Mouse (Mus musculus): ENCODE measurements around the gene Hist2h3c2. TPM values are rescaled to one million over a fixed set of nuclear protein-coding genes. Genes with fewer than 3 reads are reported as not detected.
"Not testable (repeated sequence)": the region's sequence is repeated elsewhere in the genome, so short reads cannot be mapped to it uniquely, and the experiment has no call there.

The Hist2h3c2 gene
- polyA plus RNA-seq, 1 experiment = 16.5 TPM

DNA sequence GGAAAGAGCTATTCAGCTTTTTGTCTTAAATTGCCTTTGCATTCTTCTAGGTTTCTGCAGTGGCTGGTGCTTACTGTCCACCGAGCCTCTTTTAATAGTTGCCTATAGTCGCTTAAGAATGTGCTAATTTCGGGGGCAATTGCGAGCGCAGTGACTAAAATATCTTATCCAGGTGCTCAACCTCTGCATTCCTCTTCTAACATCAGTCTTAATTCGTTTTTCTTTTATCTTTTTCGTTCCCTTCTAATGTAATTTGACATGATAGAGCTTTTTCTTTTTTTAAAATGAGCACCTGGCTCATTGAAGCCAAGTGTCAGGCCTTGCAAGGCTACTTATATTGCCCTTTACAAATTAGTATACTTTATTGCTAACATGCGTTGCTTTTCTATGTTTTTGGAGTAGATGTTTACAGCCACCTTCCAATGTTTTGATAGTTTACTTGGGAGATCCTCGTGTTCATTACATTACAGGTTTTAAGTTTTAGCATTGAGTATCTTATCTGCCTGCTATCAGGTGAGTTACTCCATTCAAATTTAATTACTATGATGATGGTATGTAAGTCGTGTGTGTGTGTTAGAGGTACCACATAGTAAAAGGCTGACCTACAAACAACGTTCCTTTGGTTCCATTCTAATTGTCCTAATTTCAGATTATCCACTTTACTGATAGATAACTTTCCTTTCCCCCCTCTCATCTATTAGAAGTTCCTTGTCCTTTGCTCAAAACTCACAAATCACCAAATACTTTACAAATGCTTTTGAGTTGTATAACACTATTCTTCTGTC, 8.6 kb upstream of the Hist2h3c2 start:
- peak overlapping the region; percentile 48; the same call in 1 of the 2 replicates for H3K27ac ChIP-seq (ENCODE audit: insufficient read depth, low read length)
- H3K4me3 ChIP-seq (ENCODE audit: insufficient read depth, low read length) = peak overlapping the region; percentile 67
- TF ChIP-seq POLR2A (IDR thresholded peaks at IDR 0.05; ENCODE audit: low read depth, low read length) (peak; percentile 57), CTCF (IDR thresholded peaks at IDR 0.05; ENCODE audit: borderline replicate concordance, insufficient read depth, low read length) (no peak)
- H3K4me1 ChIP-seq (ENCODE audit: control insufficient read depth, insufficient read depth, low read length) = peaks cover 4% of the 10 kb centered on the region; the same call in 1 of the 2 replicates

GRCm38 (mm10) chr3:96246427-96246856, 7.5 kb upstream of the Hist2h3c2 start, which contains the start of gene Hist2h3c1:
Hist2h3c1 (plus strand) TSS chr3:96246685.
- Histone ChIP-seq H3K4me3 (ENCODE audit: insufficient read depth, low read length) (peak within 1 kb of the TSS; percentile 67), H3K27ac (ENCODE audit: insufficient read depth, low read length) (peak within 1 kb of the TSS; percentile 81)
- not testable (repeated sequence) for H3K4me1 ChIP-seq (ENCODE audit: control insufficient read depth, insufficient read depth, low read length)

- H3K27ac ChIP-seq (ENCODE audit: insufficient read depth, low read length) = peak overlapping the region; percentile 81
- TF ChIP-seq POLR2A (IDR thresholded peaks at IDR 0.05; ENCODE audit: low read depth, low read length) = peak; percentile 55
- H3K4me3 ChIP-seq (ENCODE audit: insufficient read depth, low read length) = peak overlapping the region; percentile 32; the same call in 1 of the 2 replicates
- H3K4me1 ChIP-seq (ENCODE audit: control insufficient read depth, insufficient read depth, low read length) = not testable (repeated sequence)
Observed at GRCm38 (mm10) chr3:96246018-96246417, 7.1 kb upstream of the Hist2h3c2 start.

DNA sequence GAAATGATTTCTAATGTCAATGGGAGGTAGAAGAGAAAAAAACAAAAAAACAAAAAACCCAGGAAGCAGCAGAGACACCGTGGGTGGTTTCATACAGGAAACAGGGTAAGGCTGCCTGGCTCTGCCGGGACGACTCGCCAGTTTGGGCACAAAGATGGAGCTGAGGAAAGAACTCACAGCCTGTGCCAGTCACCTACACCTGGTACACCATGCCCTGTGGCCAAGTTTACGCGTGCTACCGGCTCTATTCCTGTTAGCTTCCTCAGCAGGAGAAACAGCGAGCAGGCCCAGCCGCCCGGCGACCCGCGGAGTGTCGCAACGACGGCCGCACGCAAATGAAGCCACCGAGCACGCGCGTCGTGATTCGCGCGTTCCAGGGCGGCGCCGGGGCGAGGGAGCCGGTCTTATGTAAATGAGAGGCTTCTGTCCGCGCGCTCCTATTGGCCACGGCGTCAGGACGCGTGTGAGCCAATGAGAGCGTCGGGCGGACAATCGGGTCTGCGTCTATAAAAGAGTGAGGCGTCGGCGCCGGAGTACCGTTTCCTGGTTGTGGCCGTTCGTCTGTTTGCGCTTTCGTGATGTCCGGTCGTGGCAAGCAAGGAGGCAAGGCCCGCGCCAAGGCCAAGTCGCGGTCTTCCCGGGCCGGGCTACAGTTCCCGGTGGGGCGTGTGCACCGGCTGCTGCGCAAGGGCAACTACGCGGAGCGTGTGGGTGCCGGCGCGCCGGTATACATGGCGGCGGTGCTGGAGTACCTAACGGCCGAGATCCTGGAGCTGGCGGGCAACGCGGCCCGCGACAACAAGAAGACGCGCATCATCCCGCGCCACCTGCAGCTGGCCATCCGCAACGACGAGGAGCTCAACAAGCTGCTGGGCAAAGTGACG, 6.3 kb upstream of the Hist2h3c2 start, which contains the start of gene Hist2h2aa1:
Gene Hist2h2aa1, plus strand, starts transcription at position 495 of the 884 bp plus-strand sequence.
- not testable (repeated sequence) for H3K4me1 ChIP-seq (ENCODE audit: control insufficient read depth, insufficient read depth, low read length)

GRCm38 (mm10) chr3:96243921-96244572, 5.1 kb upstream of the Hist2h3c2 start:
- no peak overlapping the region for H3K4me3 ChIP-seq (ENCODE audit: insufficient read depth, low read length)
- no peak for TF ChIP-seq CTCF (IDR thresholded peaks at IDR 0.05; ENCODE audit: borderline replicate concordance, insufficient read depth, low read length)
- no peak; the same call in 1 of the 2 replicates for TF ChIP-seq POLR2A (IDR thresholded peaks at IDR 0.05; ENCODE audit: low read depth, low read length)

More for the DNA sequence above, 6.3 kb upstream of the Hist2h3c2 start, which contains the start of gene Hist2h2aa1:
- TF ChIP-seq POLR2A (IDR thresholded peaks at IDR 0.05; ENCODE audit: low read depth, low read length) = peak; percentile 65
- H3K4me3 ChIP-seq (ENCODE audit: insufficient read depth, low read length) = peak within 1 kb of the TSS; percentile 49
- H3K27ac ChIP-seq (ENCODE audit: insufficient read depth, low read length) = peak within 1 kb of the TSS; percentile 93

GRCm38 (mm10) chr3:96240799-96241197, 1.9 kb upstream of the Hist2h3c2 start:
- no peak for TF ChIP-seq POLR2A (IDR thresholded peaks at IDR 0.05; ENCODE audit: low read depth, low read length)
- no peak for TF ChIP-seq CTCF (IDR thresholded peaks at IDR 0.05; ENCODE audit: borderline replicate concordance, insufficient read depth, low read length)
- Histone ChIP-seq H3K27ac (ENCODE audit: insufficient read depth, low read length) (peak overlapping the region; percentile 80), H3K4me1 (ENCODE audit: control insufficient read depth, insufficient read depth, low read length) (peaks cover 8% of the 10 kb centered on the region), H3K4me3 (ENCODE audit: insufficient read depth, low read length) (no peak overlapping the region)

More at GRCm38 (mm10) chr3:96243921-96244572, 5.1 kb upstream of the Hist2h3c2 start:
- peaks cover 4% of the 10 kb centered on the region; the same call in 1 of the 2 replicates for H3K4me1 ChIP-seq (ENCODE audit: control insufficient read depth, insufficient read depth, low read length)
- peak overlapping the region; percentile 93; the same call in 1 of the 2 replicates for H3K27ac ChIP-seq (ENCODE audit: insufficient read depth, low read length)

DNA sequence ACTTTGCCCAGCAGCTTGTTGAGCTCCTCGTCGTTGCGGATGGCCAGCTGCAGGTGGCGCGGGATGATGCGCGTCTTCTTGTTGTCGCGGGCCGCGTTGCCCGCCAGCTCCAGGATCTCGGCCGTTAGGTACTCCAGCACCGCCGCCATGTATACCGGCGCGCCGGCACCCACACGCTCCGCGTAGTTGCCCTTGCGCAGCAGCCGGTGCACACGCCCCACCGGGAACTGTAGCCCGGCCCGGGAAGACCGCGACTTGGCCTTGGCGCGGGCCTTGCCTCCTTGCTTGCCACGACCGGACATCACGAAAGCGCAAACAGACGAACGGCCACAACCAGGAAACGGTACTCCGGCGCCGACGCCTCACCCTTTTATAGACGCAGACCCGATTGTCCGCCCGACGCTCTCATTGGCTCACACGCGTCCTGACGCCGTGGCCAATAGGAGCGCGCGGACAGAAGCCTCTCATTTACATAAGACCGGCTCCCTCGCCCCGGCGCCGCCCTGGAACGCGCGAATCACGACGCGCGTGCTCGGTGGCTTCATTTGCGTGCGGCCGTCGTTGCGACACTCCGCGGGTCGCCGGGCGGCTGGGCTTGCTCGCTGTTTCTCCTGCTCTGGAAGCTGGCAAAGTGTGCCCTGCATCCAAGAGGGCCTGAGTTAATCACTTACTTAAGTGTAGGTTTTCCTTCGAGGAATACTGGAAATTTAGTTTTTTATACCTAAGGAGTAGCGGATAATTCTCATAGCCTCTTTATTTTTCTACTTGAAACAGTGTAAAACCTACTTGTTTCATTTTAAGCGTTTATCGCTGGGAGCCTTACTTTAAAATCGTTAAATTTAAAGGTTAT, 1.2 kb upstream of the Hist2h3c2 start, which contains the start of gene Hist2h2aa2:
Gene Hist2h2aa2, minus strand, starts transcription at position 328 of the 850 bp plus-strand sequence.
- H3K4me1 ChIP-seq (ENCODE audit: control insufficient read depth, insufficient read depth, low read length) = not testable (repeated sequence)
- Histone ChIP-seq H3K4me3 (ENCODE audit: insufficient read depth, low read length) (peak within 1 kb of the TSS; percentile 46), H3K27ac (ENCODE audit: insufficient read depth, low read length) (peak within 1 kb of the TSS; percentile 91)
- peak; percentile 28 for TF ChIP-seq POLR2A (IDR thresholded peaks at IDR 0.05; ENCODE audit: low read depth, low read length)

DNA sequence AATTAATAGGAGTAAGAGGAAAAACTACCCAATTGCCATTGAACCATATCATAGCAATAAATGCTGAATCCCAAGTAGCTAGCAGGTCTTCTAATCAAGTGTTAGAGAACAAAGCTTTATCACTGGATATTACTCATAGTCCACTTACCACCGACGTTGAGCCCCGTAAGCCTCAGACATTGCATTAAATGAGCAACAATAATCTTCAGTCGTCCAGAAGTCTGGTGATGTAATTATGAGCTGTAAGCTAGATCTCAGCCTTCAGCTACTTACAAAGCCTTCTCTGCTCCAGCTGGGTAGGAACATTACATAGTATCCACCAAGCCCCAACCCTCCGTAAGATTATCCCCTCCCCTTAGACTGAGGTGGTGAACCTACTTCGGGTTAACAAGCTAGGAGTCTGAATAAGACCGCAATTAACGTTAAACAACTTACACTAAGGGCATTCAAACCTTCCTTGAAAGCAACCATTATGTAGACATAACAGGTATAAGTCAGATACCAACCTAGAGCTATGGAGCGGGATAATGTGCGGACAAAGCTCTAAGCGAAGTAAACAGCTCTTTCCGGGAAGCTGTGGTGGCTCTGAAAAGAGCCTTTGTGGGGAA, 919 bp downstream of the Hist2h3c2 start:
- peak overlapping the region; percentile 55 for H3K4me3 ChIP-seq (ENCODE audit: insufficient read depth, low read length)
- no peak for TF ChIP-seq CTCF (IDR thresholded peaks at IDR 0.05; ENCODE audit: borderline replicate concordance, insufficient read depth, low read length)
- TF ChIP-seq POLR2A (IDR thresholded peaks at IDR 0.05; ENCODE audit: low read depth, low read length) = peak; percentile 82
- H3K27ac ChIP-seq (ENCODE audit: insufficient read depth, low read length) = peak overlapping the region; percentile 83
- peaks cover 3% of the 10 kb centered on the region; the same call in 1 of the 2 replicates for H3K4me1 ChIP-seq (ENCODE audit: control insufficient read depth, insufficient read depth, low read length)
